Mouse (Mus musculus): ENCODE data around the gene Rpl10. TPM values are rescaled to one million over a fixed set of nuclear protein-coding genes. Genes with fewer than 3 reads are reported as not detected.

The Rpl10 gene
- polyA plus RNA-seq, 1 experiment from 2014 or later: 643 TPM

DNA sequence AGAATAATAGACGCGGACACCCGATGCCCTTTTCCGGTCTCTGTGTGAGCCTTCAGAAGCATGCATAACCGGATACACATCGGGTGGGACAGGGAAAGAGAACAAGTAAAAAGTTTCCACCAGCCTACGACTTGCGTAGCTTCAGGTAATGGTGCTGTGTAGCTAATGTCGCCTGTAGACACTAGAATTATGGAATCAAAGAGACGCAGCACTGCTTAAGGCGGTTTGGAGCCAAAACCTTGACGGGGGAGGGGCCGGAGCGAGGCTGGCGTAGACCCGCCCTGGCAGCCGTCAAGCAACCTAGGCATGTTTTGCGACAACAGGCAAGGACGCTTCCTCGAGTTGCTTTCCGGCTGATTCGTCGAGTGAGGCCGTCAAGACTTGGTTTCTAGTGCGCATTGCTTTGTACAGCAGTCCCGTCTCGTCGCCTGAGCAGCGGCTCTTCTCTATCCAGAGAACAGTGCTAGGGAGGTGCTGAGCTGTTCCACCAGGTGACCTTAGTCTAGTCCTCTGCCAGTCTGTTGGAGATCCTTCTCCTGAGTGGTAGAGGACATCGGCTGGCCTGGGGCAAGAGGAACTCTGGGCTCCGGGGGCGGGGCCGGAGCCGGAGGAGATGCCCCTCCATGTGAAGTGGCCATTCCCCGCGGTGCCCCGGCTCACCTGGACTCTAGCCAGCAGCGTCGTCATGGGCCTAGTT is 11.9 kb downstream of the Rpl10 start:
- 25% methylated on average over 39 of the region's 39 CpGs for WGBS
- Histone ChIP-seq H3K27me3 (replicated peaks) (no peaks in the 10 kb centered on the region), H3K9me3 (no peaks in the 10 kb centered on the region), H3K4me1 (no peaks in the 10 kb centered on the region; the same call in 1 of the 2 replicates), H3K36me3 (no peaks in the 10 kb centered on the region), H3K27ac (peak overlapping the region; percentile 91), H3K4me3 (replicated peaks) (peak overlapping the region; percentile 58), H3K4me2 (peak overlapping the region; percentile 73), H3K9ac (peak overlapping the region; percentile 48)
- peak; percentile 36 for ATAC-seq (ENCODE audit: insufficient read depth, low FRiP score, low read depth)

DNA sequence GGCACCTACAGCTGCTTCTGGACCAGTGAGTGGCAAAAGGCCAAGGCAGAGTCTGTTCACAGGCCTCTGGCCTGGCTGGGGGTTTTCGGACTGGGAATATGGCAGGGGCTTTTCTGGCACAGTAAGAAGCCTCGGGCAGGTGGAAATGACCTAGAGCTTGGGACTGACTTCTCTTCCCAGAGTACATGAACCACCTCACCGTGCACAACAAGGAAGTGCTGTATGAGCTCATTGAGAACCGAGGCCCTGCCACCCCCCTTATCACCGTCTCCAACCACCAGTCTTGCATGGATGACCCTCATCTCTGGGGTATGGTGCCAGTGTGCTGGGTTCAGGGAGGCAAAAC is 12.5 kb downstream of the Rpl10 start:
- Histone ChIP-seq H3K36me3 (no peaks in the 10 kb centered on the region), H3K4me1 (no peaks in the 10 kb centered on the region; the same call in 1 of the 2 replicates), H3K27ac (peak overlapping the region; percentile 91), H3K9ac (peak overlapping the region; percentile 48), H3K4me2 (peak overlapping the region; percentile 73), H3K27me3 (replicated peaks) (no peaks in the 10 kb centered on the region), H3K4me3 (replicated peaks) (peak overlapping the region; percentile 58), H3K9me3 (no peaks in the 10 kb centered on the region)
- WGBS: 34% methylated on average over 5 of the region's 5 CpGs
- no peak for ATAC-seq (ENCODE audit: insufficient read depth, low FRiP score, low read depth)

DNA sequence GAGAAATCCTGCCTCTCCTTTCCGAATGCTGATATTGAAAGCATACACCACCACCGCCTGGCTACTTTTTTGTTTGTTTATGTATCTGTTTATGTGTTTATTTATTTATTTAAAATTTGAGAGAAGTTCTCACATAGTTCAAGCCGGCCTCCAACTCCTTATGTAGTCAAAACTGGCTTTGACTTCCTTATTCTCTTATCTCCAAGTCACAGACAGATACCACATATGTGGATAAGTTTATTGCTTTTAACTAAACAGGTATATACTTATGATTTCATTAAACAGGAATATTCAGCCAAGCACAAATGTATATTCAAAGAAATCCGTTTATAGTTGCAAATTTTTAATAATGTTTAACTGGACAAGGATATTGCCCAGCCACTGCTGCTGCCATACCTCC is 22.8 kb downstream of the Rpl10 start:
- Histone ChIP-seq H3K27ac (no peak overlapping the region), H3K9ac (no peak overlapping the region), H3K9me3 (no peaks in the 10 kb centered on the region), H3K4me1 (no peaks in the 10 kb centered on the region), H3K36me3 (no peaks in the 10 kb centered on the region), H3K27me3 (replicated peaks) (no peaks in the 10 kb centered on the region), H3K4me3 (replicated peaks) (no peak overlapping the region), H3K4me2 (no peak overlapping the region)
- ATAC-seq (ENCODE audit: insufficient read depth, low FRiP score, low read depth): no peak
- 76% methylated on average over 4 of the region's 4 CpGs for WGBS

DNA sequence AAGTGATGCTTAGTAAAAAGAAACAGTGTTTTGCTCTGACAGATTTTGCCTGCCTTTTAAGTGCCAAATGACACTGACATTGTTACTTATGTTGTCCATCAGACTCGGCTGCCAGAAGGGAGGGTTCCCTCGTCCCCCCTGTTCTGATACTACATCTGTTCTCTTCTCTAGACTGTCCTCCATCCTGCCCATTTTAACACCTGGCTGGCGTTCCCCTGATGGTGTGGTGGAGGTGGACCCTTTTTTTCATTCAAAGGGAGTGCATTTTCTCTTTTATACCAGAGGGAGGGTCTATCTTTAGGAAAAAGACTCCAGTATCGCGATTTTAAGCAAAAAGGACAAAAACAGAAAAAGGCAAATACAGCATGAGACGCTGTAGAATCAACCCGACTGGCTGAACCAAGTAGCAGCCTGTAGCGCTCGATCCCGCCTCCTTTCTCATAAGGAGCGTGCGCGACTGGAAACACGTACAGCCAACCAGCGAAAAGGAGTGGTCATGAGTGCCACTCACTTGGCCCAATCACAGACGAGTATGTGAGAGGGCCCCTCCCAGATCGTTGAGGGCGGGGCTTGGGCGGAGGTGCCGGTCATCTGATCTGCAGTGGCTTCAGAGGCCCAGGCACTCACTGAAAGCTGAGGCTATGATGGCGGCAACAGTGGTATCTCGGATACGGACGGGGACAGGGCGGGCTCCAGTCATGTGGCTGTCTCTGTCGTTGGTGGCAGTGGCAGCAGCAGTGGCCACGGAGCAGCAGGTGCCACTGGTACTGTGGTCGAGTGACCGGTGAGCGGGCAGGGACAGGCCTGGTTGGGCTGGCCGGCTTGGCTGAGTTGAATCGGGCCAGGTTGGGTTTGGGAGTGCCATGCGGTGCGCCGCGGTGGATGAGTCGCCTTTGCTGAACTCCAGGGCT is 26.2 kb downstream of the Rpl10 start, which contains the start of gene Atp6ap1:
TSS of gene Atp6ap1 (plus strand) at position 560 of the 911 bp plus-strand sequence.
- peak within 1 kb of the TSS; percentile 44 for H3K9ac ChIP-seq
- no peaks in the 10 kb centered on the region for H3K27me3 ChIP-seq (replicated peaks)
- H3K27ac ChIP-seq: peak within 1 kb of the TSS; percentile 64
- H3K36me3 ChIP-seq: peaks cover 3% of the 10 kb centered on the region; the same call in 1 of the 2 replicates
- H3K4me1 ChIP-seq: no peaks in the 10 kb centered on the region
- peak within 1 kb of the TSS; percentile 66 for H3K4me3 ChIP-seq (replicated peaks)
- H3K4me2 ChIP-seq: peak within 1 kb of the TSS; percentile 53
- no peaks in the 10 kb centered on the region for H3K9me3 ChIP-seq
- peak; percentile 98 for ATAC-seq (ENCODE audit: insufficient read depth, low FRiP score, low read depth)
- 17% methylated on average over 37 of the region's 37 CpGs for WGBS

DNA sequence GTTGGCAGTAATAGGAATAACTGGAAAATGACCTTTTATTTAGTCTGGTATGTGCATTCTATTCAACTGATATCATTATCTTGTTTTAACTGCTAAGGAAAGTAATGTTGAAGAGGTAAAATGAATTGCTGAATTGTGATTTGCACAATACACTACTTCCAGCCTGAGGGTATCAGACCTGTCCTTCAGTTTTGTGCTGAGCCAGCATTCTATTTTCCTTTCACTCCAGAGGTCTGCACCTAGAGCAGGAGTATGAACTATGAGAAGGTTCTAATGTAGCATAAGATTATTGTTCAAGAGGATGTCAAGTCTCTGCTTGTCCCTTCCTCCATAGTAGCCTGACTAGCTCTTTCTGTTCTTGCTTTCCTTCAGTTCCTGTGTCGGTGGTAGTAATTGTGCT is 27.7 kb downstream of the Rpl10 start:
- no peaks in the 10 kb centered on the region for H3K27me3 ChIP-seq (replicated peaks)
- no peaks in the 10 kb centered on the region for H3K9me3 ChIP-seq
- ATAC-seq (ENCODE audit: insufficient read depth, low FRiP score, low read depth): no peak
- no peak overlapping the region for H3K4me2 ChIP-seq
- H3K27ac ChIP-seq: no peak overlapping the region
- H3K4me1 ChIP-seq: no peaks in the 10 kb centered on the region
- H3K36me3 ChIP-seq: peaks cover 3% of the 10 kb centered on the region; the same call in 1 of the 2 replicates
- 63% methylated on average over 1 of the region's 1 CpGs for WGBS
- H3K4me3 ChIP-seq (replicated peaks): no peak overlapping the region
- no peak overlapping the region for H3K9ac ChIP-seq

DNA sequence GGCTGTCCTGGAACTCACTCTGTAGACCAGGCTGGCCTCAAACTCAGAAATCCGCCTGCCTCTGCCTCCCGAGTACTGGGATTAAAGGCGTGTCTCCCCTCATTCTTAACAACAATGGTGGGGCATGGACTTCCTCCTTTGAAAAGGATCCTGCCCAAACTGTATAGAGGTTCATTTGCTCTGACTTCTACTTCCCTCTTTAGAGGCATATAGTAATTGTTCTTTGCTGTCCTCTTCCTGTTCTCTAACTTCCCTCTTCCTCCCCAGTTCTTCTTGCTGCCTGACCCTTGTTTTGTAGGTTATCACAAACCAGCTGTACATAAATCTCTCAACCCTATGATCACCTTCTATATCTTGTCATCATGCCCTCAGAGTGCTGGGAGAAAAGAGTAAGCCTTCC is 29.1 kb downstream of the Rpl10 start:
- Histone ChIP-seq H3K9me3 (no peaks in the 10 kb centered on the region), H3K4me3 (replicated peaks) (no peak overlapping the region), H3K27me3 (replicated peaks) (no peaks in the 10 kb centered on the region), H3K27ac (no peak overlapping the region), H3K4me1 (no peaks in the 10 kb centered on the region), H3K36me3 (peaks cover 3% of the 10 kb centered on the region; the same call in 1 of the 2 replicates), H3K4me2 (no peak overlapping the region), H3K9ac (no peak overlapping the region)
- ATAC-seq (ENCODE audit: insufficient read depth, low FRiP score, low read depth): no peak
- 71% methylated on average over 3 of the region's 3 CpGs for WGBS

DNA sequence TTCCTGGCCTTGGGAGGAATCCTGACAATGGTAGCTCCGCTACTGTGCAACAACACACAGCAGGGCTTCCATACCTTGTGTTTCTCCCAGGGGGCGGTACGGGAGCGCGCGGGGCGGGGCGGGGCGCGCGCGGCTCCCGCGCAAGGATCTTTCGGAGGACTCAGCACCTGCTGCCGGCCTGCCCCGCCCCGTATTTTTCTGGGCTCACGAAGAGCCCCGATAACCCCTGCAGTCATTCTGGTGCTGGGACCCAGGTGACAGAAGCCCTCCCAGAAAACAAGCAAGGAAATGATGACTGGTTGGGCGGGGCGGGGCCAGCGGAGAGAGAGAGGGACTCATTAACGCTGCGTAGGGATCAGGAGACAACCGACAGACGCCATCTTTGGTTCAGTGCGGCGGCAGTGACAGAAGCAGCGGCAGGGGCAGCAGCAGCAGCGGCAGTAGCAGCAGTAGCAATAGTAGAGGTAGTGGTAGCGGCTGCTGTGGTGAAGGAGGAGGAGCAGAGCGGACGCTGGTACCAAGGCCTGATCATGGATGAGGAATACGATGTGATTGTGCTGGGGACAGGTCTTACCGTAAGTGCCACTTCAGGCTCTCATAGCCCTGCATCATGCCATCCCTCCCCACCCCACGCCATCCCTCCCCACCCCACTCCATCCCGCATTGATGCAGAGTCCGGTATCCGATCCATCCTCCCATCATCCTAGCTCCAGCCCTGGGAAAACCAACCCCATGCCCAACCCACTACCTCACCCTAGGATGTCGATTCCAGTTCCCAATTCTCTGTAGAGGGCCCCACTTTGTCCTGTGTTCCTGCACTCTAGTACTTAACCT is 34.5 kb downstream of the Rpl10 start, which contains the start of gene Gdi1:
TSS of gene Gdi1 (plus strand) at position 132 of the 834 bp plus-strand sequence.
- peak within 1 kb of the TSS; percentile 58 for H3K4me2 ChIP-seq
- no peaks in the 10 kb centered on the region for H3K27me3 ChIP-seq (replicated peaks)
- peak within 1 kb of the TSS; percentile 83 for H3K27ac ChIP-seq
- peaks cover 11% of the 10 kb centered on the region for H3K36me3 ChIP-seq
- peak within 1 kb of the TSS; percentile 32; the same call in 1 of the 2 replicates for H3K9ac ChIP-seq
- 14% methylated on average over 40 of the region's 41 CpGs for WGBS
- peak within 1 kb of the TSS; percentile 54 for H3K4me3 ChIP-seq (replicated peaks)
- H3K9me3 ChIP-seq: no peaks in the 10 kb centered on the region
- ATAC-seq (ENCODE audit: insufficient read depth, low FRiP score, low read depth): peak; percentile 87
- no peaks in the 10 kb centered on the region for H3K4me1 ChIP-seq

DNA sequence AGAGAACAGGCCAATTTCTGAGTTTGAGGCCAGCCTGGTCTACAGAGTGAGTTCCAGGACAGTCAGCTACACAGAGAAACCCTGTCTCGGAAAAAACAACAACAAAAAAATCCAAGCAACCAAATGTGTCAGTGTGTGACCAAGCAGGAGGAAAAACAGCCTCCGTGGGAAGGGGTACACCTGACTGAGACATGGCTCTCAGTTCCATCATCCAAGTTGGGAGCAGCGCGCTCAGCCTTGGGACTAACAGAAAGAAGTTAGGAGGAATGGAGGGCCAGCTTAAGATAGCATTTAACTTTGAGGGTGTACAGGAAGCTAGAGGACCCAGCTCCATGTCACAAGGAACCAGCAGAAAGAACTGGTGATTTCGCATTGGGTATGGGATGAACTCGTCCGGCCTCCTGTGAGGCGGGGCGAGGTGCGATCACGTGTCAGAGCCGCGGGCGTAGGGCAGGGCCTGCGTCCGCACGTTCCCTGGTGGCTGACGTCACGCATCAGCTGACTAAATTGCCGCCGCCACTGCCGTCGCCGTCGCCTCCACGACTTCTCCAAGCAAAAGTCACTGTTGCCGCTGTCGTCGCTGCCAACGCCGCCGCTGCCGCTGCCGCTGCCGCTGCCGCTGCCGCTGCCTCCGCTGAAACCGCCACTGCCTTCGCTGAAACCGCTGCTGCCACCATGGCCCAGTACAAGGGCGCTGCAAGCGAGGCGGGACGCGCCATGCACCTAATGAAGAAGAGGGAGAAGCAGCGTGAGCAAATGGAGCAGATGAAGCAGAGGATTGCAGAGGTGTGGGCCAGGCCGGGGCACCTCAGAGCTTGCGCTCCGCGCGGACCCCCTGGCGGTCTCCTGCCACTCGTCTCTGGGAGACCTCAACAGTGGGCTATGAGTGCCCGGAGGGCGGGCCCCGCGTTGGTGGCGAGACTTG is 42.2 kb downstream of the Rpl10 start, which contains the start of gene Fam50a:
TSS of gene Fam50a (plus strand) at position 494 of the 925 bp plus-strand sequence.
- Histone ChIP-seq H3K9ac (peak within 1 kb of the TSS; percentile 50; the same call in 1 of the 2 replicates), H3K27me3 (replicated peaks) (no peaks in the 10 kb centered on the region), H3K4me1 (no peaks in the 10 kb centered on the region), H3K4me3 (replicated peaks) (peak within 1 kb of the TSS; percentile 63), H3K27ac (peak within 1 kb of the TSS; percentile 83), H3K36me3 (peaks cover 2% of the 10 kb centered on the region; the same call in 1 of the 2 replicates), H3K4me2 (peak within 1 kb of the TSS; percentile 73), H3K9me3 (no peaks in the 10 kb centered on the region)
- peak; percentile 95 for ATAC-seq (ENCODE audit: insufficient read depth, low FRiP score, low read depth)
- WGBS: 18% methylated on average over 59 of the region's 59 CpGs
